Comparison of ENCODE assay signal across 8 mouse cellular contexts in the genomic region with DNA sequence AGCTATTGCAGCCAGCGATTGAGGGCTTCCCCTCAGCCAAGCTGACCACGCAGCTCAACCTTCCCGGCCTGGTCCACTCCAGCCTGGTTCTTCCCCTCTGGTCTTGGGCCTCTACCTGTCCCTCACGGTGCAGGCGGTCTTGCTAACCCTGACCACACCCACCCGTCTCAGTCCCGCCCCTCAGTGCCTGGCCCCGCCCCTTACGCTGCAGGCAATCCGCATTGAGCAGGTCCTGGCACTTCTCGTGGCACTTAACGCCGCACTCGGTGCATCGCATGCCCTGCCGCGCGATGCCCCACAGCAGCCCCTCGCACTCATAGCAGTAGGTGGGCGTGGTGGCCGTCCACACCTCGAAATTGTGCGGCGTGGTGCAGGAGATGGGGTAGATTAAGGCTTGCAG. TPM values are rescaled to one million over a fixed set of nuclear protein-coding genes. Genes with fewer than 3 reads are reported as not detected.
DNase-seq lines count a peak whose midpoint lies in the region; ATAC-seq lines count a peak whose summit lies in the region.

No protein-coding gene starts in this region.

- H3K4me3 ChIP-seq in kidney, embryonic 14.5 days (ENCODE audit: low read length), result peak overlapping the region; percentile 13; the same call in 1 of the 2 replicates
- peak overlapping the region; percentile 44 for H3K4me3 ChIP-seq in embryonic facial prominence, embryonic 10.5 days
- peak overlapping the region; percentile 26; the same call in 1 of the 2 replicates for H3K4me3 ChIP-seq in intestine, embryonic 16.5 days (ENCODE audit: low read length)
- peak overlapping the region; percentile 64 for H3K4me3 ChIP-seq in megakaryocyte, embryonic 14.5 days (replicated peaks)

- no peaks in the 10 kb centered on the region for H3K9me3 ChIP-seq in kidney, embryonic 14.5 days (ENCODE audit: control insufficient read depth, low read length)
- H3K9me3 ChIP-seq in embryonic facial prominence, embryonic 10.5 days, result 0 out of 2 replicates have a peak, but pooled peaks cover 2% of the 10 kb centered on the region
- H3K9me3 ChIP-seq in intestine, embryonic 16.5 days (ENCODE audit: control insufficient read depth, low read length), result no peaks in the 10 kb centered on the region
- H3K9me3 ChIP-seq in megakaryocyte, embryonic 14.5 days, result no peaks in the 10 kb centered on the region

- no peak overlapping the region for H3K9ac ChIP-seq in kidney, embryonic 14.5 days (ENCODE audit: low read depth, low read length)
- H3K9ac ChIP-seq in intestine, embryonic 16.5 days (ENCODE audit: low read depth, low read length), result no peak overlapping the region

- DNase-seq in kidney, adult 11 months, result no peak
- peak; percentile 66 for DNase-seq in embryonic facial prominence, embryonic 10.5 days (ENCODE audit: low spot score)
- peak; percentile 36 for DNase-seq in yolk sac, embryonic 10.5 days (ENCODE audit: low spot score)
- DNase-seq in gastrocnemius, postnatal 36 days, result no peak
- DNase-seq in layer of hippocampus, postnatal 10 days (ENCODE audit: low spot score in 2 of 2), result no peak

- peak; percentile 55; the same call in 1 of the 2 replicates for ATAC-seq in kidney, embryonic 14.5 days (ENCODE audit: low FRiP score, low TSS enrichment)
- ATAC-seq in intestine, embryonic 16.5 days, result peak; percentile 76

- H3K4me1 ChIP-seq in kidney, embryonic 14.5 days (ENCODE audit: control insufficient read depth, insufficient read depth, low read length), result peaks cover 8% of the 10 kb centered on the region; the same call in 1 of the 2 replicates
- H3K4me1 ChIP-seq in embryonic facial prominence, embryonic 10.5 days, result peaks cover 12% of the 10 kb centered on the region
- H3K4me1 ChIP-seq in intestine, embryonic 16.5 days (ENCODE audit: control insufficient read depth, insufficient read depth, low read length), result peaks cover 10% of the 10 kb centered on the region
- peaks cover 32% of the 10 kb centered on the region for H3K4me1 ChIP-seq in megakaryocyte, embryonic 14.5 days

- WGBS in kidney, embryonic 14.5 days, result 2% methylated on average over 23 of the region's 24 CpGs
- 1% methylated on average over 24 of the region's 24 CpGs for WGBS in embryonic facial prominence, embryonic 10.5 days
- 1% methylated on average over 24 of the region's 24 CpGs for WGBS in intestine, embryonic 16.5 days

- peaks cover 43% of the 10 kb centered on the region for H3K27me3 ChIP-seq in kidney, embryonic 14.5 days (ENCODE audit: control insufficient read depth, insufficient read depth, low read length)
- H3K27me3 ChIP-seq in embryonic facial prominence, embryonic 10.5 days (replicated peaks; ENCODE audit: low read depth, poor library complexity, severe bottlenecking), result peaks cover 88% of the 10 kb centered on the region
- peaks cover 32% of the 10 kb centered on the region for H3K27me3 ChIP-seq in intestine, embryonic 16.5 days (replicated peaks; ENCODE audit: control insufficient read depth, insufficient read depth, low read length)
- peaks cover 40% of the 10 kb centered on the region for H3K27me3 ChIP-seq in megakaryocyte, embryonic 14.5 days (replicated peaks)

- intact Hi-C loops in gastrocnemius, postnatal 36 days (cut with DNase I), result no loop called here

- H3K27ac ChIP-seq in kidney, embryonic 14.5 days (ENCODE audit: low read depth, low read length), result no peak overlapping the region
- no peak overlapping the region for H3K27ac ChIP-seq in embryonic facial prominence, embryonic 10.5 days (replicated peaks)
- no peak overlapping the region for H3K27ac ChIP-seq in intestine, embryonic 16.5 days (ENCODE audit: low read length)

- peak overlapping the region; percentile 47 for H3K4me2 ChIP-seq in kidney, embryonic 14.5 days (replicated peaks; ENCODE audit: low read depth, low read length)
- H3K4me2 ChIP-seq in intestine, embryonic 16.5 days (ENCODE audit: low read depth, low read length), result peak overlapping the region; percentile 49

- no peaks in the 10 kb centered on the region for H3K36me3 ChIP-seq in kidney, embryonic 14.5 days (ENCODE audit: control insufficient read depth, insufficient read depth, low read length)
- H3K36me3 ChIP-seq in embryonic facial prominence, embryonic 10.5 days (replicated peaks), result no peaks in the 10 kb centered on the region
- no peaks in the 10 kb centered on the region for H3K36me3 ChIP-seq in intestine, embryonic 16.5 days (ENCODE audit: control insufficient read depth, insufficient read depth, low read length)
- H3K36me3 ChIP-seq in megakaryocyte, embryonic 14.5 days (replicated peaks; ENCODE audit: low read length), result peaks cover 94% of the 10 kb centered on the region

RNA-seq across cellular contexts. Expression of a gene that starts 17.0 kb away (rescaled TPM):
- polyA plus RNA-seq in kidney, embryonic 14.5 days (2014; fragmentation: Nextera tagmentation; extraction: Ambion mirVana), result 0.50 and 0.53 TPM in 2 replicates
- polyA plus RNA-seq in embryonic facial prominence, embryonic 10.5 days (2016; fragmentation: Nextera tagmentation; extraction: Ambion mirVana), result 2.2 TPM in 2 replicates
- polyA plus RNA-seq in intestine, embryonic 16.5 days (2015; fragmentation: Nextera tagmentation; extraction: Ambion mirVana), result 0.98 and 1.2 TPM in 2 replicates
- polyA plus RNA-seq in megakaryocyte, embryonic 14.5 days (2012; ENCODE audit: insufficient read depth, low replicate concordance), result 8.9 and 10.8 TPM in 2 replicates
- total RNA-seq in gastrocnemius, postnatal 36 days (2021), result not detected
- 100 to 1,000 TPM; 242 to 246 TPM for total RNA-seq in layer of hippocampus, postnatal 10 days (2021)

RNA-seq across cellular contexts. Expression of a gene that starts 21.5 kb away (rescaled TPM):
- 3.0 and 5.2 TPM in 2 replicates for polyA plus RNA-seq in kidney, embryonic 14.5 days (2014; fragmentation: Nextera tagmentation; extraction: Ambion mirVana)
- polyA plus RNA-seq in embryonic facial prominence, embryonic 10.5 days (2016; fragmentation: Nextera tagmentation; extraction: Ambion mirVana), result 3.6 and 4.0 TPM in 2 replicates
- polyA plus RNA-seq in intestine, embryonic 16.5 days (2015; fragmentation: Nextera tagmentation; extraction: Ambion mirVana), result 11.5 and 13.5 TPM in 2 replicates
- 209 and 434 TPM in 2 replicates for polyA plus RNA-seq in megakaryocyte, embryonic 14.5 days (2012; ENCODE audit: insufficient read depth, low replicate concordance)
- 1 to 10 TPM; 1.8 TPM for total RNA-seq in gastrocnemius, postnatal 36 days (2021)
- total RNA-seq in layer of hippocampus, postnatal 10 days (2021), result 1 to 10 TPM; 7.7 to 7.8 TPM

RNA-seq across cellular contexts. Expression of a gene that starts 34.4 kb away (rescaled TPM):
- polyA plus RNA-seq in kidney, embryonic 14.5 days (2014; fragmentation: Nextera tagmentation; extraction: Ambion mirVana), result 1.2 TPM in 1 of 2 replicates, not detected in the other
- 0.55 TPM in 1 of 2 replicates, not detected in the other for polyA plus RNA-seq in embryonic facial prominence, embryonic 10.5 days (2016; fragmentation: Nextera tagmentation; extraction: Ambion mirVana)
- 2.4 and 2.5 TPM in 2 replicates for polyA plus RNA-seq in intestine, embryonic 16.5 days (2015; fragmentation: Nextera tagmentation; extraction: Ambion mirVana)
- polyA plus RNA-seq in megakaryocyte, embryonic 14.5 days (2012; ENCODE audit: insufficient read depth, low replicate concordance), result 241 and 376 TPM in 2 replicates
- total RNA-seq in gastrocnemius, postnatal 36 days (2021), result 1 to 10 TPM; 1.0 to 1.2 TPM
- 1 to 10 TPM; 2.3 to 2.4 TPM for total RNA-seq in layer of hippocampus, postnatal 10 days (2021)

RNA-seq across cellular contexts. Expression of a gene that starts 43.8 kb away (rescaled TPM):
- polyA plus RNA-seq in kidney, embryonic 14.5 days (2014; fragmentation: Nextera tagmentation; extraction: Ambion mirVana), result 61.4 and 76.8 TPM in 2 replicates
- 52.1 and 53.7 TPM in 2 replicates for polyA plus RNA-seq in embryonic facial prominence, embryonic 10.5 days (2016; fragmentation: Nextera tagmentation; extraction: Ambion mirVana)
- 68.0 and 70.5 TPM in 2 replicates for polyA plus RNA-seq in intestine, embryonic 16.5 days (2015; fragmentation: Nextera tagmentation; extraction: Ambion mirVana)
- polyA plus RNA-seq in megakaryocyte, embryonic 14.5 days (2012; ENCODE audit: insufficient read depth, low replicate concordance), result 14.0 and 14.8 TPM in 2 replicates
- total RNA-seq in gastrocnemius, postnatal 36 days (2021), result 10 to 100 TPM; 33.0 to 35.6 TPM
- total RNA-seq in layer of hippocampus, postnatal 10 days (2021), result 10 to 100 TPM; 65.8 to 77.0 TPM

RNA-seq across cellular contexts. Expression of a gene that starts 47.0 kb away (rescaled TPM):
- polyA plus RNA-seq in kidney, embryonic 14.5 days (2014; fragmentation: Nextera tagmentation; extraction: Ambion mirVana), result 1.1 and 1.6 TPM in 2 replicates
- polyA plus RNA-seq in embryonic facial prominence, embryonic 10.5 days (2016; fragmentation: Nextera tagmentation; extraction: Ambion mirVana), result 0.54 and 0.72 TPM in 2 replicates
- polyA plus RNA-seq in intestine, embryonic 16.5 days (2015; fragmentation: Nextera tagmentation; extraction: Ambion mirVana), result 19.2 and 20.9 TPM in 2 replicates
- polyA plus RNA-seq in megakaryocyte, embryonic 14.5 days (2012; ENCODE audit: insufficient read depth, low replicate concordance), result 0.77 TPM in 1 of 2 replicates, not detected in the other
- total RNA-seq in gastrocnemius, postnatal 36 days (2021), result 1 to 10 TPM; 2.1 to 2.6 TPM
- total RNA-seq in layer of hippocampus, postnatal 10 days (2021), result under 1 TPM; 0.42 to 0.64 TPM

Comparison
In these comparisons a context has a peak if more than half of its experiments do, and no peak if none do; other contexts are left out.
1. H3K4me3 ChIP-seq: peak in every context shown above with its lines; median percentile 64 in megakaryocyte, embryonic 14.5 days; 44 in embryonic facial prominence, embryonic 10.5 days; 26 in intestine, embryonic 16.5 days; 13 in kidney, embryonic 14.5 days.
2. DNase-seq: peak in embryonic facial prominence, embryonic 10.5 days (single experiment) and yolk sac, embryonic 10.5 days (single experiment); none in kidney, adult 11 months (single experiment), gastrocnemius, postnatal 36 days (0 of 2) and layer of hippocampus, postnatal 10 days (0 of 2).
3. RNA of a gene that starts 21.5 kb away (polyA plus RNA-seq): 209 to 434 TPM in megakaryocyte, embryonic 14.5 days; 11.5 to 13.5 TPM in intestine, embryonic 16.5 days, 3.0 to 5.2 TPM in kidney, embryonic 14.5 days and 3.6 to 4.0 TPM in embryonic facial prominence, embryonic 10.5 days; every median in the first group is over 10 times any median in the second.
4. RNA of a gene that starts 34.4 kb away (polyA plus RNA-seq): 241 to 376 TPM in megakaryocyte, embryonic 14.5 days; 2.4 to 2.5 TPM in intestine, embryonic 16.5 days, 1.2 TPM in kidney, embryonic 14.5 days and 0.55 TPM in embryonic facial prominence, embryonic 10.5 days; every median in the first group is over 10 times any median in the second.